In genomic region chr7:128309216-128309615, GRCm38 (mm10) we compare ENCODE assay signal across 21 mouse cellular contexts. TPM values are rescaled to one million over a fixed set of nuclear protein-coding genes. Genes with fewer than 3 reads are reported as not detected.
DNase-seq lines count a peak whose midpoint lies in the region; ATAC-seq and TF ChIP-seq lines count a peak whose summit lies in the region.
"Had no signal": no experiment of that assay in that cellular context is flagged by ENCODE, and none has a peak within 500 bp of the region (broad histone marks: within the 10 kb centered on the region; RNA-seq: fewer than 3 reads in every experiment).

No protein-coding gene starts in this region.

- H3K4me2 ChIP-seq in hindbrain, embryonic 14.5 days (replicated peaks), result no peak overlapping the region
- no peak overlapping the region for H3K4me2 ChIP-seq in hindbrain, embryonic 11.5 days (replicated peaks; ENCODE audit: low read depth, low read length)
- H3K4me2 ChIP-seq in liver, embryonic 15.5 days, result 0 out of 2 replicates have a peak overlapping the region, but pooled peaks have one; percentile 47
- H3K4me2 ChIP-seq in liver, embryonic 11.5 days, result no peak overlapping the region
- H3K4me2 ChIP-seq: limb, embryonic 12.5 days; lung, embryonic 15.5 days; neural tube, embryonic 13.5 days had no signal

- no peaks in the 10 kb centered on the region for H3K36me3 ChIP-seq in hindbrain, embryonic 14.5 days (replicated peaks; ENCODE audit: control insufficient read depth, insufficient read depth)
- no peaks in the 10 kb centered on the region for H3K36me3 ChIP-seq in hindbrain, embryonic 11.5 days (ENCODE audit: control insufficient read depth, insufficient read depth, low read length)
- H3K36me3 ChIP-seq in liver, embryonic 15.5 days (replicated peaks), result no peaks in the 10 kb centered on the region
- no peaks in the 10 kb centered on the region for H3K36me3 ChIP-seq in liver, embryonic 11.5 days (ENCODE audit: control insufficient read depth, insufficient read depth, low read length)
- H3K36me3 ChIP-seq: limb, embryonic 12.5 days; lung, embryonic 15.5 days; neural tube, embryonic 13.5 days had no signal

- TF ChIP-seq POLR2A in embryonic fibroblast, embryonic 13.5 days (IDR thresholded peaks at IDR 0.05; ENCODE audit: low read depth, low read length), result no peak

- no peak for DNase-seq in hindbrain, embryonic 14.5 days (ENCODE audit: low spot score)
- no peak for DNase-seq in hindbrain, embryonic 11.5 days (ENCODE audit: low spot score)
- no peak for DNase-seq in liver, embryonic 11.5 days (ENCODE audit: low spot score)
- DNase-seq in heart, adult 8-10 months (ENCODE audit: low spot score), result no peak
- DNase-seq in natural killer cell, adult 2 months (ENCODE audit: low spot score in 2 of 2), result no peak
- DNase-seq: B cell, adult 2 months; cerebellum, adult 9-10 months; gastrocnemius, postnatal 36 days; heart, adult 2 months; kidney, postnatal 36 days; layer of hippocampus, postnatal 36 days; midbrain, embryonic 14.5 days; thymus, postnatal 14 days had no signal

- TF ChIP-seq CTCF in embryonic fibroblast, embryonic 13.5 days (IDR thresholded peaks at IDR 0.05; ENCODE audit: borderline replicate concordance, insufficient read depth, low read length), result no peak

- 0 out of 2 replicates have a peak overlapping the region, but pooled peaks have one; percentile 27 for H3K27ac ChIP-seq in hindbrain, embryonic 14.5 days
- no peak overlapping the region for H3K27ac ChIP-seq in hindbrain, embryonic 11.5 days (ENCODE audit: low read depth, low read length)
- H3K27ac ChIP-seq in liver, embryonic 15.5 days (replicated peaks), result no peak overlapping the region
- no peak overlapping the region for H3K27ac ChIP-seq in liver, embryonic 11.5 days (ENCODE audit: low read depth, low read length)
- H3K27ac ChIP-seq in embryonic fibroblast, embryonic 13.5 days (ENCODE audit: insufficient read depth, low read length), result peak overlapping the region; percentile 28; the same call in 1 of the 2 replicates
- H3K27ac ChIP-seq: limb, embryonic 12.5 days; lung, embryonic 15.5 days; neural tube, embryonic 13.5 days had no signal

- no peak overlapping the region for H3K9ac ChIP-seq in hindbrain, embryonic 14.5 days
- H3K9ac ChIP-seq in hindbrain, embryonic 11.5 days (ENCODE audit: low read depth, low read length), result no peak overlapping the region
- H3K9ac ChIP-seq in liver, embryonic 15.5 days, result no peak overlapping the region
- no peak overlapping the region for H3K9ac ChIP-seq in liver, embryonic 11.5 days (ENCODE audit: low read depth, low read length)
- H3K9ac ChIP-seq: limb, embryonic 12.5 days; lung, embryonic 15.5 days; neural tube, embryonic 13.5 days had no signal

- no peaks in the 10 kb centered on the region for H3K4me1 ChIP-seq in hindbrain, embryonic 14.5 days (replicated peaks; ENCODE audit: control insufficient read depth, insufficient read depth, low read length)
- no peaks in the 10 kb centered on the region for H3K4me1 ChIP-seq in hindbrain, embryonic 11.5 days (replicated peaks; ENCODE audit: control insufficient read depth, insufficient read depth, low read length)
- H3K4me1 ChIP-seq in liver, embryonic 15.5 days (replicated peaks), result peaks cover 42% of the 10 kb centered on the region
- H3K4me1 ChIP-seq in liver, embryonic 11.5 days (replicated peaks; ENCODE audit: control insufficient read depth, insufficient read depth, low read length), result peaks cover 15% of the 10 kb centered on the region
- H3K4me1 ChIP-seq in embryonic fibroblast, embryonic 13.5 days (ENCODE audit: control insufficient read depth, insufficient read depth, low read length), result peaks cover 7% of the 10 kb centered on the region
- H3K4me1 ChIP-seq: neural tube, embryonic 13.5 days had no signal

- ATAC-seq in hindbrain, embryonic 14.5 days (ENCODE audit: low FRiP score), result no peak
- no peak for ATAC-seq in hindbrain, embryonic 11.5 days (ENCODE audit: low FRiP score)
- no peak for ATAC-seq in liver, embryonic 15.5 days (ENCODE audit: insufficient read depth)
- no peak for ATAC-seq in liver, embryonic 11.5 days (replicated peaks; ENCODE audit: low FRiP score)

- 79% methylated on average over 3 of the region's 3 CpGs for WGBS in hindbrain, embryonic 14.5 days
- 88% methylated on average over 3 of the region's 3 CpGs for WGBS in hindbrain, embryonic 11.5 days
- 54% methylated on average over 3 of the region's 3 CpGs for WGBS in liver, embryonic 15.5 days (ENCODE audit: insufficient replicate concordance)
- WGBS in liver, embryonic 11.5 days, result 59% methylated on average over 3 of the region's 3 CpGs

- H3K4me3 ChIP-seq in hindbrain, embryonic 14.5 days (replicated peaks; ENCODE audit: low read length), result no peak overlapping the region
- H3K4me3 ChIP-seq in hindbrain, embryonic 11.5 days (ENCODE audit: low read depth, low read length), result no peak overlapping the region
- H3K4me3 ChIP-seq in liver, embryonic 15.5 days (replicated peaks), result no peak overlapping the region
- H3K4me3 ChIP-seq in liver, embryonic 11.5 days (ENCODE audit: low read depth, low read length), result no peak overlapping the region
- H3K4me3 ChIP-seq in embryonic fibroblast, embryonic 13.5 days (ENCODE audit: insufficient read depth, low read length), result no peak overlapping the region
- H3K4me3 ChIP-seq: heart, adult 2 months; limb, embryonic 12.5 days; lung, embryonic 15.5 days; neural tube, embryonic 13.5 days had no signal

- H3K9me3 ChIP-seq in hindbrain, embryonic 14.5 days (ENCODE audit: control insufficient read depth, low read length), result no peaks in the 10 kb centered on the region
- H3K9me3 ChIP-seq in hindbrain, embryonic 11.5 days (ENCODE audit: control insufficient read depth, low read length), result no peaks in the 10 kb centered on the region
- H3K9me3 ChIP-seq in liver, embryonic 15.5 days (replicated peaks), result no peaks in the 10 kb centered on the region
- H3K9me3 ChIP-seq in liver, embryonic 11.5 days (ENCODE audit: control insufficient read depth, low read length), result no peaks in the 10 kb centered on the region
- H3K9me3 ChIP-seq: limb, embryonic 12.5 days; lung, embryonic 15.5 days; neural tube, embryonic 13.5 days had no signal

- H3K27me3 ChIP-seq in hindbrain, embryonic 14.5 days (ENCODE audit: control insufficient read depth, insufficient read depth, low read length), result no peaks in the 10 kb centered on the region
- no peaks in the 10 kb centered on the region for H3K27me3 ChIP-seq in hindbrain, embryonic 11.5 days (ENCODE audit: control insufficient read depth, insufficient read depth, low read length)
- H3K27me3 ChIP-seq in liver, embryonic 15.5 days, result peaks cover 36% of the 10 kb centered on the region
- H3K27me3 ChIP-seq in liver, embryonic 11.5 days (replicated peaks; ENCODE audit: control insufficient read depth, insufficient read depth, low read length), result no peaks in the 10 kb centered on the region
- H3K27me3 ChIP-seq: limb, embryonic 12.5 days; lung, embryonic 15.5 days; neural tube, embryonic 13.5 days had no signal

RNA-seq across cellular contexts. Expression of gene BC017158, which starts 11.2 kb away (rescaled TPM):
- 23.6 and 23.9 TPM in 2 replicates for polyA plus RNA-seq in hindbrain, embryonic 14.5 days (2014; fragmentation: Nextera tagmentation; extraction: Ambion mirVana)
- 18.3 and 22.0 TPM in 2 replicates for polyA plus RNA-seq in hindbrain, embryonic 11.5 days (2014; fragmentation: Nextera tagmentation; extraction: Ambion mirVana)
- 20.3 and 22.0 TPM in 2 replicates for polyA plus RNA-seq in liver, embryonic 15.5 days (2015; fragmentation: Nextera tagmentation; extraction: Ambion mirVana)
- polyA plus RNA-seq in liver, embryonic 11.5 days (2014; fragmentation: Nextera tagmentation; extraction: Ambion mirVana), result 38.2 and 42.3 TPM in 2 replicates
- polyA plus RNA-seq in embryonic fibroblast, embryonic 13.5 days (2011; ENCODE audit: insufficient read length, low read depth, missing spikeins), result 17.9 and 21.1 TPM in 2 replicates
- total RNA-seq in heart, adult 8-10 months (2022), result 1 to 10 TPM; 5.8 to 6.9 (median 6.5) TPM

RNA-seq across cellular contexts. Expression of gene Slc5a2, which starts 43.8 kb away (rescaled TPM):
- 0.23 TPM in 1 of 2 replicates, not detected in the other for polyA plus RNA-seq in hindbrain, embryonic 14.5 days (2014; fragmentation: Nextera tagmentation; extraction: Ambion mirVana)
- 0.25 TPM in 1 of 2 replicates, not detected in the other for polyA plus RNA-seq in hindbrain, embryonic 11.5 days (2014; fragmentation: Nextera tagmentation; extraction: Ambion mirVana)
- 1.4 and 2.1 TPM in 2 replicates for polyA plus RNA-seq in liver, embryonic 15.5 days (2015; fragmentation: Nextera tagmentation; extraction: Ambion mirVana)
- 2.1 and 3.0 TPM in 2 replicates for polyA plus RNA-seq in liver, embryonic 11.5 days (2014; fragmentation: Nextera tagmentation; extraction: Ambion mirVana)
- not detected in 2 replicates for polyA plus RNA-seq in embryonic fibroblast, embryonic 13.5 days (2011; ENCODE audit: insufficient read length, low read depth, missing spikeins)
- total RNA-seq in heart, adult 8-10 months (2022), result not detected
- total RNA-seq: gastrocnemius, postnatal 36 days; heart, adult 2 months; heart, postnatal 25 days; layer of hippocampus, adult 8-10 months; layer of hippocampus, postnatal 36 days; left cerebral cortex, postnatal 14 days had no signal
- polyA plus RNA-seq: limb, embryonic 12.5 days; midbrain, embryonic 14.5 days; neural tube, embryonic 13.5 days had no signal

Comparison
In these comparisons a context has a peak if more than half of its experiments do, and no peak if none do; other contexts are left out.
1. H3K27ac ChIP-seq: peak in hindbrain, embryonic 14.5 days (single experiment) and embryonic fibroblast, embryonic 13.5 days (single experiment); none in hindbrain, embryonic 11.5 days (single experiment), liver, embryonic 15.5 days (single experiment) and liver, embryonic 11.5 days (single experiment).